Mouse (Mus musculus): Measurements from ENCODE around the gene Gm10352.
"Not testable (repeated sequence)": the region's sequence is repeated elsewhere in the genome, so short reads cannot be mapped to it uniquely, and the experiment has no call there.

Gm10352 gene

DNA sequence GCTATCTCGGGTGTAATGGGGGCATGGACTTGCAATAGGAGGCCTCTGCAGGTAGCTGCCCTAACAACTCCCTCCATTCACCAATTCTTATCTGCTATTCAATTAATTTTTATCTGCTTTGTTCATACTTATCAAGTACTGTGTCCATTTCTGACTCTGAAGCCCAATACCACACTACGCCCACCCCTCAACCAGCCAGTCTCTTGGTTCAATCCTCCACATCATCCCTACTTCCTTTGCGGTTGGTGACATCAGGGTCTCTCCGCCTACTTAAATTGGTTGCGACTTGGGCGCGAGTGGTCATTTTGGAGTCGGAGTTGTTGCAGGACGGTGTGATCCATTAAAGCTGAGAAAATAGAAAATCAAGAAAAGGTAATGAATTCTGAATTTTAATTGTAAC is at the start of gene Gm10352:
TSS of gene Gm10352 (plus strand) at position 301 of the 400 bp plus-strand sequence.
- not testable (repeated sequence) for DNase-seq (ENCODE audit: low read depth, low spot score)

GRCm38 (mm10) chrY:2932282-2932681 is 31.5 kb downstream of the Gm10352 start, which contains the start of gene Gm29289:
Gene Gm29289 (plus strand): TSS chrY:2932582.
- DNase-seq (ENCODE audit: low read depth, low spot score) = not testable (repeated sequence)

Measured in CD4-positive helper T cell, adult 2 months (primary cell).